Mouse (Mus musculus): ENCODE measurements at regions not wholly inside any gene's neighbourhood (a gene's known extent, or its start where the extent isn't known, plus 50 kb on each side); places are given as distances from the start of the nearest gene placed in this dataset.

GRCm38 (mm10) chr3:159689743-159690142 is 90.8 kb downstream of the Rpe65 start:
- DNase-seq, result no peak

- peak; percentile 8 for DNase-seq
Measured at GRCm38 (mm10) chr3:159724340-159725119, 114.9 kb upstream of the Wls start.

GRCm38 (mm10) chr3:159732201-159732600 is 107.3 kb upstream of the Wls start:
- DNase-seq, result no peak

- no peak for DNase-seq
Measured at GRCm38 (mm10) chr3:159733141-159733540, 106.3 kb upstream of the Wls start.

GRCm38 (mm10) chr3:159734547-159734946 is 104.9 kb upstream of the Wls start:
- no peak for DNase-seq

- no peak for DNase-seq
Measured at GRCm38 (mm10) chr3:159736070-159736469, 103.4 kb upstream of the Wls start.

GRCm38 (mm10) chr3:159740600-159741279 is 98.7 kb upstream of the Wls start:
- no peak for DNase-seq

- no peak for DNase-seq
Measured at GRCm38 (mm10) chr3:159741816-159742215, 97.7 kb upstream of the Wls start.

GRCm38 (mm10) chr3:159759740-159760139 is 79.7 kb upstream of the Wls start:
- no peak for DNase-seq

- no peak for DNase-seq
Measured at GRCm38 (mm10) chr3:159760293-159760692, 79.2 kb upstream of the Wls start.

- DNase-seq, result no peak
Measured at GRCm38 (mm10) chr3:159760949-159761348, 78.5 kb upstream of the Wls start.

GRCm38 (mm10) chr3:159782222-159782844 is 57.1 kb upstream of the Wls start:
- no peak for DNase-seq

- no peak for DNase-seq
Measured at GRCm38 (mm10) chr3:159787776-159788175, 51.7 kb upstream of the Wls start.

Data from kidney, adult 18-20 months (tissue).